Mouse (Mus musculus) ES-E14 (cell line): ENCODE results near the gene Acp6. TPM values are rescaled to one million over a fixed set of nuclear protein-coding genes. Genes with fewer than 3 reads are reported as not detected.

ENCODE experiments used
- DNase-seq: peaks from one replicate; pipeline ENCODE4 v3.0.0-alpha.2; 2013; ENCODE audit warnings: low read depth, low spot score
- H3K27ac ChIP-seq: 2 replicates; pipeline ENCODE4 v1.5.1; 2012; ENCODE audit warnings: low read depth, mild to moderate bottlenecking, low read length, moderate library complexity, mixed read lengths; ENCODE audit not compliant: poor library complexity, insufficient read depth, severe bottlenecking
- H3K36me3 ChIP-seq: 2 replicates; pipeline ENCODE4 v1.6.1; 2012; ENCODE audit warnings: mild to moderate bottlenecking, low read length, moderate library complexity, mixed read lengths; ENCODE audit not compliant: control insufficient read depth, poor library complexity, insufficient read depth, severe bottlenecking
- H3K4me1 ChIP-seq, 2 experiments: fragments of 150-350 bp in 1 of 2; sonication (generic) in 1 of 2; 2 replicates each; pipeline ENCODE4 v1.6.1; 2012; ENCODE audit warnings: low read length in 2 of 2, mild to moderate bottlenecking in 1 of 2, mixed read lengths in 1 of 2; ENCODE audit not compliant: control insufficient read depth in 2 of 2, insufficient read depth in 2 of 2, poor library complexity in 1 of 2
- H3K4me3 ChIP-seq, 2 experiments: fragments of 150-350 bp in 1 of 2; sonication (generic) in 1 of 2; 2 replicates each; pipeline ENCODE4 v1.5.1; 2012; ENCODE audit warnings: low read length in 2 of 2, low read depth in 1 of 2, mild to moderate bottlenecking in 1 of 2, mixed read lengths in 1 of 2; ENCODE audit not compliant: insufficient read depth in 1 of 2, poor library complexity in 1 of 2, severe bottlenecking in 1 of 2
- H3K9ac ChIP-seq: 2 replicates; pipeline ENCODE4 v1.6.1; 2012; ENCODE audit warnings: low read depth, mild to moderate bottlenecking, low read length, mixed read lengths; ENCODE audit not compliant: poor library complexity, insufficient read depth, severe bottlenecking
- H3K9me3 ChIP-seq: fragments of 150-350 bp; sonication (generic); 2 replicates; pipeline ENCODE4 v1.6.1; 2012; ENCODE audit warnings: low read depth, mild to moderate bottlenecking, low read length; ENCODE audit not compliant: control insufficient read depth, insufficient read depth
- CHD2 ChIP-seq: IDR thresholded peaks from 2 replicates; pipeline ENCODE4 v1.6.1; 2014; ENCODE audit warnings: mild to moderate bottlenecking, low read depth, low read length, inconsistent platforms
- HCFC1 ChIP-seq: IDR thresholded peaks from 2 replicates; pipeline ENCODE4 v1.6.1; 2012; ENCODE audit warnings: low read length, inconsistent platforms, borderline replicate concordance; ENCODE audit not compliant: insufficient read depth
- MAFK ChIP-seq: IDR thresholded peaks from 2 replicates; pipeline ENCODE4 v1.6.1; 2014; ENCODE audit warnings: mild to moderate bottlenecking, low read depth, low read length, inconsistent platforms; ENCODE audit not compliant: insufficient read depth
- ZC3H11A ChIP-seq: IDR thresholded peaks from 2 replicates; pipeline ENCODE4 v1.6.1; 2012; ENCODE audit warnings: low read depth, mild to moderate bottlenecking, inconsistent platforms, low read length, borderline replicate concordance
- ZNF384 ChIP-seq: IDR thresholded peaks from 2 replicates; pipeline ENCODE4 v1.6.1; 2012; ENCODE audit warnings: low read depth, low read length, inconsistent platforms
- in situ Hi-C, 2 experiments: fragments of 600-800 bp; cut with MboI; formaldehyde crosslinking; loops; one replicate each; pipeline ENCODE4 v1.15.1; 2025; ENCODE audit warnings: low sequenced_read_pairs in 2 of 2, inconsistent platforms in 1 of 2; ENCODE audit not compliant: unreplicated experiment in 2 of 2
- total RNA-seq: library from RNA; depleted of rRNA; stranded (reverse); fragments of 300-350 nt; gene quantifications from 2 replicates; pipeline ENCODE4 v1.2.3, GENCODE M21; 2012

The Acp6 gene
- total RNA-seq, 1 experiment, result 152 TPM

DNA sequence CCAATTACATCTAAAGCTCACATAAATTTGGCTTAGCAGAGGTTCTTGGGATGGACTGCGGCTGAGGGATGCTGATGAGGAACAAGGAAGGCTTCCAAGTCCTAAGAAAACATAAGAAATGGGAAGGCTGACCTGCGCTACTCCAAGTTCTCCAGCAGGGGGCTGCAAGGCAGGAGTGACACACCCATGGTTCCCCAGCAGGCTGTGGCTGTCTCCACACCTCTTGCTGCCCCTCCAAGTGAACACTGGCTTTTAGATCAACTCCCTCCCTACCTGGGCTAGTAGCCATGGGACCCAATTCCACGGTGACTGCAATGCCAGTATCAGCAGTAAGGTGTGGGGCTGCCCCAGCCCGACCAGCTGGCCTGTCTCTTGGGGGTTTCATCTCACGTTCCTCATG is 43.4 kb downstream of the Acp6 start:
- H3K36me3 ChIP-seq, result peaks cover 12% of the 10 kb centered on the region
- in situ Hi-C loops, result no loop called here

DNA sequence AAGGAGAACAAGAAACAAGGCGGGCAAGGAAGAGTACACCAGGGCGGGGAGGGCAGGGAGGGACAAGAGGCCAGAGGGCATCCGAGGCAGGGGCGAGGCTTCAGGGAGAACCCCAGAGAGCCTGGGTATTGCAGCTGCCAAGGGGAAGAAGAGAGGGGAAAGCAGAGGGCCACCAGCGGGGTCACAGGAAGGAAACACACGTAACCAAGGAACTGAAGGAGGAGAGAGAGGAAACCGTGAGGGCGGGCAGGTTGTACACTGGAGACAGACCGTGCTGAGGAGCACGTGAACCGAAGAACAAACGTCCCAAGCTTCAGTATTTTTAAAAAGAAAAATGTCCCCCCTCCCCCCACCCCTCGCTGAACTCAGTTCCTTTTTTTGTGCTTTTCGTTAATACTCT is 45.3 kb downstream of the Acp6 start:
- in situ Hi-C loops, result no loop called here

More for the DNA sequence above, 43.4 kb downstream of the Acp6 start:
- Histone ChIP-seq H3K4me3 (no peak overlapping the region), H3K4me1 (no peaks in the 10 kb centered on the region; a peak in 1 of 4 replicates), H3K9me3 (no peaks in the 10 kb centered on the region), H3K9ac (no peak overlapping the region), H3K27ac (no peak overlapping the region)
- TF ChIP-seq CHD2, result no peak
- TF ChIP-seq ZC3H11A, result peak; percentile 59; the same call in 1 of the 2 replicates
- peak; percentile 61 for DNase-seq

DNA sequence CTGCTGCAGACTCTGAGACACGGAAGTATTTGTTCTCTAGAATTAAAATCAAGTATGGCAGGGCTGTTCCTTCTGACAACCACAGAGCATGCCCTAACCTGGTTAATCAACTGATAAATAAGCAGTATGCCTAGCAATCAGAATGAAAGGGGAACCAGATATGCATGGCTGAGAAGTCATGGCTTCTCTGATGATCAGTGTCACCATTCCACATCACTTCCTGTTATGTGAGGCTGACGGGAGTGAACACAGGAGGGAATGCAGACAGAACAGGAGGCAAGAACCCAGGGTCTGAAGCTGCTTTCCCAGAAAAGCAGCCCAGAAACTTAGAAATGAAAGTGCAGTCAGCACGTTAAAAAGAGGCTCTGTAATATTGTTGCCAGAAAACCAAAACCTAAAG is 47.9 kb downstream of the Acp6 start:
- in situ Hi-C loops, result no loop called here
- TF ChIP-seq ZC3H11A, result no peak
- TF ChIP-seq MAFK, result no peak
- no peak for TF ChIP-seq CHD2
- TF ChIP-seq HCFC1, result no peak
- TF ChIP-seq ZNF384, result no peak
- DNase-seq, result no peak
- Histone ChIP-seq H3K36me3 (peaks cover 34% of the 10 kb centered on the region), H3K4me1 (no peaks in the 10 kb centered on the region; a peak in 1 of 4 replicates), H3K9me3 (no peaks in the 10 kb centered on the region), H3K4me3 (no peak overlapping the region), H3K9ac (no peak overlapping the region), H3K27ac (no peak overlapping the region)

More for the DNA sequence above, 45.3 kb downstream of the Acp6 start:
- DNase-seq, result no peak
- H3K9ac ChIP-seq, result no peak overlapping the region
- no peaks in the 10 kb centered on the region for H3K9me3 ChIP-seq
- H3K27ac ChIP-seq, result no peak overlapping the region
- H3K4me3 ChIP-seq, result no peak overlapping the region
- peaks cover 22% of the 10 kb centered on the region for H3K36me3 ChIP-seq
- no peak for TF ChIP-seq CHD2
- no peak for TF ChIP-seq HCFC1
- no peak for TF ChIP-seq ZNF384
- TF ChIP-seq ZC3H11A, result no peak
- no peak for TF ChIP-seq MAFK
- no peaks in the 10 kb centered on the region; a peak in 1 of 4 replicates for H3K4me1 ChIP-seq

DNA sequence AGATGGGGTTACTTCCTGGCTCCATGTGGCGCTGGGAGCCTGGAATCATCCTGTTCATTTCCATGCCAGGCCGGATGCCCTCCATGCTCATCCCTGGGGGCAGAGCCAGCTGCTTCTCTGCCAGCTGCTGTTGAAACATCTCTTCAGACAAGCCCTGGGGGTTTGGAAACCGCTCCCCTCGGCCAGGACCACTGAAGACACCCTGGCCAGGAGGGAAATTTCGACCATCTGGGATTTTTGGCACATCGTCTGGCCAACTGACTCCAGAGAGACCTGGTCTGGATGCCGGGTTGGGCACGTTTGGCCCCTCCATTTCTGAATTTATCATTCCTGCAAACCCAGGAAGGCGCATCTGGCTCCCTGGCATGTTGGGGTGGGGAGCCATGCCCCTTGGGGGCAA is 50.8 kb downstream of the Acp6 start:
- Histone ChIP-seq H3K27ac (no peak overlapping the region), H3K36me3 (peaks cover 46% of the 10 kb centered on the region), H3K9ac (no peak overlapping the region), H3K9me3 (no peaks in the 10 kb centered on the region), H3K4me1 (no peaks in the 10 kb centered on the region; a peak in 1 of 4 replicates), H3K4me3 (no peak overlapping the region)
- no peak for TF ChIP-seq HCFC1
- no peak for TF ChIP-seq CHD2
- DNase-seq, result no peak
- in situ Hi-C loops, result no loop called here

DNA sequence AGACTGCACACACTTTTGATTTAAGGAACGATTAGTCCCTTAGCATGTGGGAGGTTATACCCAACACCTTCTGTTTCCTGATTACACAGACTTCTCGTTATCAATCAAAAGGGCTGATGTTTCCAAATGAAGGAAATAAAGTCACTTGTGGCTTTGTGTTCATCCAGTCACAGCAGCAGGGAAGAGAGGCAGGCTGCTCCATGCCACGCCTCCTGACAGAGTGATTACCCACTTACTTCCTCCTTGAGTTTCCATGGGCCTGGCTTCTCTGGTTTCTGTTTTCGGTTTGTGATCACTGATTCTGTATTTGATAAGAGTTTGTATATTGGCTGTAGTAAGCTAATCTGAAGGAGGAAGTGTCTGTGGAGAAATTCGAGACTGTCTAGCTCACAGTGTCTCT is 52.6 kb downstream of the Acp6 start:
- H3K36me3 ChIP-seq, result peaks cover 48% of the 10 kb centered on the region
- no peak overlapping the region for H3K4me3 ChIP-seq
- no peaks in the 10 kb centered on the region; a peak in 1 of 4 replicates for H3K4me1 ChIP-seq
- in situ Hi-C loops, result no loop called here
- no peak overlapping the region for H3K9ac ChIP-seq
- DNase-seq, result no peak
- TF ChIP-seq ZNF384, result no peak
- TF ChIP-seq MAFK, result no peak
- no peak for TF ChIP-seq ZC3H11A
- TF ChIP-seq CHD2, result no peak
- TF ChIP-seq HCFC1, result no peak
- H3K27ac ChIP-seq, result no peak overlapping the region
- no peaks in the 10 kb centered on the region for H3K9me3 ChIP-seq
